Mouse (Mus musculus): Measurements from ENCODE around the gene Plcxd3. TPM values are rescaled to one million over a fixed set of nuclear protein-coding genes. Genes with fewer than 3 reads are reported as not detected.

The Plcxd3 gene
- total and polyA plus RNA-seq, 3 experiments, result 0.08 TPM; not detected in 2

DNA sequence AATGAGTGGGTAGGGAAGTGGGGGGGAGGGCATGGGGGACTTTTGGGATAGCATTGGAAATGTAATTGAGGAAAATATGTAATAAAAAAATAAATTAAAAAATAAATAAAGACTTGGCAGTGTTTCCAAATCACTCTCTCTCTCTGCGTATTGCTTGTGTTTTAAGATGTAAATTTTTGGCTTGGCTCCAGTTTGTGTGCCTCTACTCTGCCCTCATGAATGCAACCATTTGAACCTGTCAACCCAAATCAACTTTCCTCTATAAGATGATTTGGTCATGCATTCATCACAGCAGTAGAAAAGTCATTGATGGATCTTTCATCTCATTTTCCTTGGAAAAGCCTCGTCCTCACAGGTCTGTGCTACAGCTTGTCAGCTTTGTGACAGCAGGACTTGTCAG, 121.7 kb downstream of the Plcxd3 start:
- no peak overlapping the region for H3K9ac ChIP-seq (ENCODE audit: insufficient read depth, low read depth)
- H3K27ac ChIP-seq (ENCODE audit: insufficient read depth, low read depth), result no peak overlapping the region
- no peak for DNase-seq (ENCODE audit: extremely low read depth)
- H3K36me3 ChIP-seq (replicated peaks in 1 of 2; ENCODE audit: control insufficient read depth in 1 of 2, insufficient read depth in 1 of 2, low read length in 1 of 2), result no peaks in the 10 kb centered on the region
- H3K4me1 ChIP-seq (ENCODE audit: control insufficient read depth in 1 of 2, insufficient read depth in 2 of 2), result peaks cover 2 to 3% of the 10 kb centered on the region in 2 experiments; a peak in 2 of 4 replicates
- no peaks in the 10 kb centered on the region for H3K79me2 ChIP-seq (replicated peaks; ENCODE audit: control insufficient read depth, extremely low read depth, insufficient read depth, poor library complexity, severe bottlenecking)
- H3K27me3 ChIP-seq (replicated peaks), result no peaks in the 10 kb centered on the region
- H3K4me3 ChIP-seq (replicated peaks in 1 of 3; ENCODE audit: low read depth in 2 of 3, low read length in 2 of 3, poor library complexity in 1 of 3), result no peak overlapping the region
- H3K4me2 ChIP-seq (ENCODE audit: insufficient read depth, low read depth, poor library complexity, severe bottlenecking), result no peak overlapping the region
- in situ Hi-C loops (cut with MboI; ENCODE audit: low pct_ligation_motif_present, low pct_unique_long_range_greater_than_20kb, low sequenced_read_pairs), result no loop called here
- TF ChIP-seq ELF1 (IDR thresholded peaks at IDR 0.05; ENCODE audit: low read depth, low read length), result no peak
- TF ChIP-seq HCFC1 (IDR thresholded peaks at IDR 0.05; ENCODE audit: low read depth, low read length), result no peak
- no peak for TF ChIP-seq SIN3A (IDR thresholded peaks at IDR 0.05; ENCODE audit: low read length)
- TF ChIP-seq RCOR1 (conservative IDR thresholded peaks at IDR 0.05; ENCODE audit: low read depth, low read length), result no peak
- TF ChIP-seq ZC3H11A (IDR thresholded peaks at IDR 0.05; ENCODE audit: low read depth, low read length), result no peak
- no peak for TF ChIP-seq SMC3 (IDR thresholded peaks at IDR 0.05; ENCODE audit: low read depth, low read length)
- TF ChIP-seq MAFK (IDR thresholded peaks at IDR 0.05; ENCODE audit: insufficient replicate concordance, low read length), result no peak
- no peak for TF ChIP-seq CTCF (conservative IDR thresholded peaks at IDR 0.05 in 1 of 2, IDR thresholded peaks at IDR 0.05 in 1 of 2; ENCODE audit: low read depth in 2 of 2, low read length in 2 of 2)
- TF ChIP-seq TCF12 (IDR thresholded peaks at IDR 0.05; ENCODE audit: low read depth, low read length), result no peak
- no peak for TF ChIP-seq TBP (conservative IDR thresholded peaks at IDR 0.05; ENCODE audit: low read depth, low read length)
- no peak for TF ChIP-seq MXI1 (IDR thresholded peaks at IDR 0.05; ENCODE audit: low read depth, low read length)
- dilution Hi-C loops (cut with MboI; ENCODE audit: extremely low pct_ligation_motif_present, extremely low pct_unique_long_range_greater_than_20kb, low sequenced_read_pairs), result no loop called here
- H3K9me3 ChIP-seq (replicated peaks; ENCODE audit: low read length), result no peaks in the 10 kb centered on the region

DNA sequence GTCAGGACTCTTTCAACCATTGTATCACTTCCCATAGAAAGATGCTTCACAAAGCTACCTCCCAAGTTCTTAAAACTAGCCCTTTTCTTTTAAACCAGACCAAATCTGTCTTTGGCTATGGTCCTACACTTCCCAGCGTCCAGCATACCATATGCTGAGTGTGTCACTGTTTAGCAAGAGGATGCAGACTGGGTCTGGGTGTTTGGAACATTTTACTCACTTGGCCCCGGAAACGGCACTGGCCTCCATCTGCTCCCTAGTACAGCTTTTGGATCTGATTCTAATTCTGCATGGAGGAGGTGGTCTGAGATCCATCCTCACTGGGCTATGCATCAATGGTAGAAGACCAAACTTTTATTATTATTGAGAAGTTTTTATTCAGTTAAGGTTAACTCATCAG, 122.7 kb downstream of the Plcxd3 start:
- dilution Hi-C loops (cut with MboI; ENCODE audit: extremely low pct_ligation_motif_present, extremely low pct_unique_long_range_greater_than_20kb, low sequenced_read_pairs), result no loop called here
- Histone ChIP-seq H3K9me3 (replicated peaks; ENCODE audit: low read length) (no peaks in the 10 kb centered on the region), H3K27me3 (replicated peaks) (no peaks in the 10 kb centered on the region), H3K79me2 (replicated peaks; ENCODE audit: control insufficient read depth, extremely low read depth, insufficient read depth, poor library complexity, severe bottlenecking) (no peaks in the 10 kb centered on the region), H3K4me1 (ENCODE audit: control insufficient read depth in 1 of 2, insufficient read depth in 2 of 2) (peaks cover 2 to 3% of the 10 kb centered on the region in 2 experiments; a peak in 2 of 4 replicates), H3K27ac (ENCODE audit: insufficient read depth, low read depth) (no peak overlapping the region), H3K9ac (ENCODE audit: insufficient read depth, low read depth) (no peak overlapping the region), H3K4me3 (replicated peaks in 1 of 3; ENCODE audit: low read depth in 2 of 3, low read length in 2 of 3, poor library complexity in 1 of 3) (no peak overlapping the region), H3K4me2 (ENCODE audit: insufficient read depth, low read depth, poor library complexity, severe bottlenecking) (no peak overlapping the region), H3K36me3 (replicated peaks in 1 of 2; ENCODE audit: control insufficient read depth in 1 of 2, insufficient read depth in 1 of 2, low read length in 1 of 2) (no peaks in the 10 kb centered on the region)
- DNase-seq (ENCODE audit: extremely low read depth), result no peak
- TF ChIP-seq TBP (conservative IDR thresholded peaks at IDR 0.05; ENCODE audit: low read depth, low read length), result no peak
- in situ Hi-C loops (cut with MboI; ENCODE audit: low pct_ligation_motif_present, low pct_unique_long_range_greater_than_20kb, low sequenced_read_pairs), result no loop called here

- Histone ChIP-seq H3K36me3 (replicated peaks in 1 of 2; ENCODE audit: control insufficient read depth in 1 of 2, insufficient read depth in 1 of 2, low read length in 1 of 2) (no peaks in the 10 kb centered on the region), H3K4me2 (ENCODE audit: insufficient read depth, low read depth, poor library complexity, severe bottlenecking) (no peak overlapping the region), H3K4me3 (replicated peaks in 1 of 3; ENCODE audit: low read depth in 2 of 3, low read length in 2 of 3, poor library complexity in 1 of 3) (no peak overlapping the region), H3K79me2 (replicated peaks; ENCODE audit: control insufficient read depth, extremely low read depth, insufficient read depth, poor library complexity, severe bottlenecking) (no peaks in the 10 kb centered on the region), H3K27ac (ENCODE audit: insufficient read depth, low read depth) (no peak overlapping the region), H3K27me3 (replicated peaks) (no peaks in the 10 kb centered on the region), H3K9me3 (replicated peaks; ENCODE audit: low read length) (no peaks in the 10 kb centered on the region), H3K4me1 (ENCODE audit: control insufficient read depth in 1 of 2, insufficient read depth in 2 of 2) (peaks cover 5 to 13% of the 10 kb centered on the region in 2 experiments; a peak in 2 of 4 replicates), H3K9ac (ENCODE audit: insufficient read depth, low read depth) (no peak overlapping the region)
- dilution Hi-C loops (cut with MboI; ENCODE audit: extremely low pct_ligation_motif_present, extremely low pct_unique_long_range_greater_than_20kb, low sequenced_read_pairs), result no loop called here
- peak; percentile 7 for DNase-seq (ENCODE audit: extremely low read depth)
- in situ Hi-C loops (cut with MboI; ENCODE audit: low pct_ligation_motif_present, low pct_unique_long_range_greater_than_20kb, low sequenced_read_pairs), result no loop called here
- no peak for TF ChIP-seq MAX (IDR thresholded peaks at IDR 0.05; ENCODE audit: low read length)
- TF ChIP-seq ETS1 (conservative IDR thresholded peaks at IDR 0.05; ENCODE audit: low read depth, low read length), result peak; percentile 22; the same call in 1 of the 2 replicates
- no peak for TF ChIP-seq IRF4 (IDR thresholded peaks at IDR 0.05; ENCODE audit: low read depth, low read length)
- TF ChIP-seq ZC3H11A (IDR thresholded peaks at IDR 0.05; ENCODE audit: low read depth, low read length), result no peak
- no peak for TF ChIP-seq POLR2AphosphoS2 (IDR thresholded peaks at IDR 0.05; ENCODE audit: low read depth, low read length)
- TF ChIP-seq USF1 (IDR thresholded peaks at IDR 0.05; ENCODE audit: low read depth, low read length), result no peak
- TF ChIP-seq POLR2A (IDR thresholded peaks at IDR 0.05; ENCODE audit: low read depth, low read length), result no peak
- TF ChIP-seq ZNF384 (IDR thresholded peaks at IDR 0.05; ENCODE audit: low read depth, low read length), result no peak
- TF ChIP-seq JUN (IDR thresholded peaks at IDR 0.05; ENCODE audit: insufficient read depth, low read depth, low read length), result peak; percentile 71
- no peak for TF ChIP-seq USF2 (conservative IDR thresholded peaks at IDR 0.05; ENCODE audit: low read depth, low read length)
- TF ChIP-seq RCOR1 (conservative IDR thresholded peaks at IDR 0.05; ENCODE audit: low read depth, low read length), result no peak
- no peak for TF ChIP-seq MYC (IDR thresholded peaks at IDR 0.05; ENCODE audit: low read depth, low read length)
- no peak for TF ChIP-seq NELFE (IDR thresholded peaks at IDR 0.05; ENCODE audit: low read depth, low read length)
- TF ChIP-seq GABPA (IDR thresholded peaks at IDR 0.05; ENCODE audit: insufficient replicate concordance, low read depth, low read length), result no peak
- TF ChIP-seq MEF2A (IDR thresholded peaks at IDR 0.05; ENCODE audit: borderline replicate concordance, low read depth, low read length), result peak; percentile 92
- no peak for TF ChIP-seq MXI1 (IDR thresholded peaks at IDR 0.05; ENCODE audit: low read depth, low read length)
- TF ChIP-seq EP300 (IDR thresholded peaks at IDR 0.05; ENCODE audit: low read length), result no peak
- TF ChIP-seq TCF12 (IDR thresholded peaks at IDR 0.05; ENCODE audit: low read depth, low read length), result no peak
- no peak for TF ChIP-seq SMC3 (IDR thresholded peaks at IDR 0.05; ENCODE audit: low read depth, low read length)
Measured at GRCm38 (mm10) chr15:4503366-4503765, 128.1 kb downstream of the Plcxd3 start.
